Comparison of ENCODE assay signal across 9 mouse cellular contexts in the genomic region with DNA sequence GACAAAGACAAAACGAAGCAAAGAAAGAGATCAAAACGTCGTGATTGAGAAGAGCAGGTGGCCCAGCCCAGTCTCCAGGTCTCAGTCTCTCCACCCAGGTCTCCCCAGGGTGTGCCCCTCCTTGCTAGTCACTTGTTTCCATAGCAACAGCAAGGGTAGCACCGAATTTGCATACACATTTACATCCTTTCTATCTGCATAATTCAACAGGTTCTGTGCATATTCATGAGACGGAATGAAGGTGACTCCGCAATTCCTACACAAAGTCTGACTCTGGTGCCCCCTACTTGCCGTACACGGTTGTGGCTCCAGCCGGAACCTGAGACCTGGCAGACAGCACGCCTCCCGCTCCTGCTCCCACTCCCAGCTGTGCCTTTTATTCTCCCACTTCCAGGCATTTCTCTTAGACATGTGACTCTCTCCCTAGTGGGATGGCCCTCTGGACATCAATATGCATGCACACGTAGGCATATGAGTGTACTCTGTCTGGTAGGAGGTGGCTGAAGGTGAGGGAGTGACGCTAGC. TPM values are rescaled to one million over a fixed set of nuclear protein-coding genes. Genes with fewer than 3 reads are reported as not detected.
A peak's percentile ranks its signal among the peaks of the same experiment; 100 is the strongest.
DNase-seq lines count a peak whose midpoint lies in the region; ATAC-seq and TF ChIP-seq lines count a peak whose summit lies in the region.
"Had no signal": no experiment of that assay in that cellular context is flagged by ENCODE, and none has a peak within 500 bp of the region (broad histone marks: within the 10 kb centered on the region; RNA-seq: fewer than 3 reads in every experiment).

No protein-coding gene starts in this region.

- no peak overlapping the region for H3K9ac ChIP-seq in ES-Bruce4 (ENCODE audit: low read depth, poor library complexity, severe bottlenecking)
- H3K9ac ChIP-seq in embryonic facial prominence, embryonic 13.5 days, result no peak overlapping the region
- H3K9ac ChIP-seq in heart, embryonic 14.5 days (ENCODE audit: low read length), result no peak overlapping the region
- H3K9ac ChIP-seq in kidney, postnatal 0 days (ENCODE audit: low read depth, low read length), result no peak overlapping the region
- H3K9ac ChIP-seq in liver, postnatal 0 days (replicated peaks), result no peak overlapping the region
- peak overlapping the region; percentile 2; the same call in 1 of the 2 replicates for H3K9ac ChIP-seq in neural tube, embryonic 13.5 days

- DNase-seq in adrenal gland, postnatal 36 days, result peak; percentile 64 to 72
- DNase-seq in kidney, postnatal 0 days (ENCODE audit: low spot score), result peak; percentile 89
- peak; percentile 63 for DNase-seq in liver, postnatal 0 days
- peak; percentile 81 for DNase-seq in thymus, postnatal 14 days

- peak overlapping the region; percentile 29 for H3K4me2 ChIP-seq in embryonic facial prominence, embryonic 13.5 days
- peak overlapping the region; percentile 41 for H3K4me2 ChIP-seq in heart, embryonic 14.5 days (ENCODE audit: low read length)
- H3K4me2 ChIP-seq in kidney, postnatal 0 days (ENCODE audit: low read length), result 0 out of 2 replicates have a peak overlapping the region, but pooled peaks have one; percentile 17
- no peak overlapping the region for H3K4me2 ChIP-seq in liver, postnatal 0 days (ENCODE audit: low read depth, low read length)
- H3K4me2 ChIP-seq in neural tube, embryonic 13.5 days, result peak overlapping the region; percentile 39

- WGBS in embryonic facial prominence, embryonic 13.5 days, result 3% methylated on average over 13 of the region's 13 CpGs
- WGBS in heart, embryonic 14.5 days, result 3% methylated on average over 13 of the region's 13 CpGs
- 2% methylated on average over 13 of the region's 13 CpGs for WGBS in kidney, postnatal 0 days
- WGBS in liver, postnatal 0 days (ENCODE audit: insufficient replicate concordance), result 5% methylated on average over 13 of the region's 13 CpGs
- under 1% methylated on average over 13 of the region's 13 CpGs for WGBS in neural tube, embryonic 13.5 days

- no peak overlapping the region for H3K4me3 ChIP-seq in ES-Bruce4 (ENCODE audit: low read depth, low read length)
- 0 out of 2 replicates have a peak overlapping the region, but pooled peaks have one; percentile 6 for H3K4me3 ChIP-seq in embryonic facial prominence, embryonic 13.5 days
- H3K4me3 ChIP-seq in heart, embryonic 14.5 days (ENCODE audit: control insufficient read depth in 1 of 2, insufficient read depth in 1 of 2, low read depth in 1 of 2, low read length in 2 of 2), result no peak overlapping the region
- H3K4me3 ChIP-seq in kidney, postnatal 0 days (replicated peaks; ENCODE audit: low read depth, low read length), result no peak overlapping the region
- no peak overlapping the region for H3K4me3 ChIP-seq in liver, postnatal 0 days (ENCODE audit: low read depth, low read length)
- H3K4me3 ChIP-seq in neural tube, embryonic 13.5 days, result no peak overlapping the region

- H3K9me3 ChIP-seq in ES-Bruce4 (replicated peaks; ENCODE audit: control insufficient read depth, insufficient read depth, low read length, poor library complexity, severe bottlenecking), result no peaks in the 10 kb centered on the region
- H3K9me3 ChIP-seq in embryonic facial prominence, embryonic 13.5 days, result no peaks in the 10 kb centered on the region
- no peaks in the 10 kb centered on the region for H3K9me3 ChIP-seq in heart, embryonic 14.5 days (ENCODE audit: control insufficient read depth, low read length)
- H3K9me3 ChIP-seq in kidney, postnatal 0 days (replicated peaks; ENCODE audit: low read length), result no peaks in the 10 kb centered on the region
- no peaks in the 10 kb centered on the region for H3K9me3 ChIP-seq in liver, postnatal 0 days (ENCODE audit: low read length)
- no peaks in the 10 kb centered on the region for H3K9me3 ChIP-seq in neural tube, embryonic 13.5 days

- no peaks in the 10 kb centered on the region for H3K27me3 ChIP-seq in ES-Bruce4 (ENCODE audit: control insufficient read depth, insufficient read depth, low read length, poor library complexity, severe bottlenecking)
- H3K27me3 ChIP-seq in embryonic facial prominence, embryonic 13.5 days, result peaks cover 9% of the 10 kb centered on the region
- H3K27me3 ChIP-seq in heart, embryonic 14.5 days (ENCODE audit: control insufficient read depth, insufficient read depth, low read length), result peaks cover 11% of the 10 kb centered on the region
- peaks cover 3% of the 10 kb centered on the region; the same call in 1 of the 2 replicates for H3K27me3 ChIP-seq in kidney, postnatal 0 days (ENCODE audit: insufficient read depth, low read length)
- H3K27me3 ChIP-seq in liver, postnatal 0 days (ENCODE audit: insufficient read depth, low read length), result peaks cover 21% of the 10 kb centered on the region
- H3K27me3 ChIP-seq in neural tube, embryonic 13.5 days, result peaks cover 10% of the 10 kb centered on the region; the same call in 1 of the 2 replicates

- TF ChIP-seq EP300 in ES-Bruce4 (IDR thresholded peaks at IDR 0.05; ENCODE audit: insufficient read depth, low read depth, low read length), result peak; percentile 44; the same call in 1 of the 2 replicates
- TF ChIP-seq EP300 in liver, postnatal 0 days (IDR thresholded peaks at IDR 0.05; ENCODE audit: low read depth), result no peak

- TF ChIP-seq CTCF in ES-Bruce4 (IDR thresholded peaks at IDR 0.05; ENCODE audit: low read depth, low read length), result peak; percentile 83
- peak; percentile 80 for TF ChIP-seq CTCF in kidney, postnatal 0 days (IDR thresholded peaks at IDR 0.05; ENCODE audit: low read depth)
- TF ChIP-seq CTCF in liver, postnatal 0 days (IDR thresholded peaks at IDR 0.05; ENCODE audit: low read depth), result peak; percentile 68

- 0 out of 2 replicates have a peak, but pooled peaks cover 3% of the 10 kb centered on the region for H3K36me3 ChIP-seq in ES-Bruce4 (ENCODE audit: control insufficient read depth, insufficient read depth, low read length, poor library complexity, severe bottlenecking)
- peaks cover 4% of the 10 kb centered on the region; the same call in 1 of the 2 replicates for H3K36me3 ChIP-seq in embryonic facial prominence, embryonic 13.5 days
- peaks cover 13% of the 10 kb centered on the region for H3K36me3 ChIP-seq in heart, embryonic 14.5 days (ENCODE audit: control insufficient read depth, insufficient read depth, low read length)
- no peaks in the 10 kb centered on the region for H3K36me3 ChIP-seq in kidney, postnatal 0 days (ENCODE audit: insufficient read depth, low read length)
- H3K36me3 ChIP-seq in liver, postnatal 0 days (replicated peaks; ENCODE audit: insufficient read depth, low read length), result no peaks in the 10 kb centered on the region
- peaks cover 9% of the 10 kb centered on the region; the same call in 1 of the 2 replicates for H3K36me3 ChIP-seq in neural tube, embryonic 13.5 days

- no peak overlapping the region for H3K27ac ChIP-seq in ES-Bruce4 (ENCODE audit: insufficient read depth, low read length)
- H3K27ac ChIP-seq in embryonic facial prominence, embryonic 13.5 days, result no peak overlapping the region; the same call in 1 of the 2 replicates
- no peak overlapping the region for H3K27ac ChIP-seq in heart, embryonic 14.5 days (replicated peaks in 1 of 2; ENCODE audit: control insufficient read depth in 1 of 2, insufficient read depth in 1 of 2, low read depth in 2 of 2, low read length in 2 of 2)
- H3K27ac ChIP-seq in kidney, postnatal 0 days, result no peak overlapping the region
- H3K27ac ChIP-seq in liver, postnatal 0 days (ENCODE audit: low read depth), result no peak overlapping the region
- H3K27ac ChIP-seq in neural tube, embryonic 13.5 days (replicated peaks), result peak overlapping the region; percentile 57; the same call in 1 of the 2 replicates

- no peak for TF ChIP-seq POLR2A in ES-Bruce4 (IDR thresholded peaks at IDR 0.05; ENCODE audit: insufficient read depth, low read length)

- peaks cover 7% of the 10 kb centered on the region for H3K4me1 ChIP-seq in ES-Bruce4 (ENCODE audit: control insufficient read depth, insufficient read depth, low read length)
- H3K4me1 ChIP-seq in embryonic facial prominence, embryonic 13.5 days, result peaks cover 52% of the 10 kb centered on the region
- H3K4me1 ChIP-seq in heart, embryonic 14.5 days (ENCODE audit: control insufficient read depth in 2 of 2, insufficient read depth in 2 of 2, low read length in 2 of 2), result peaks cover 12 to 22% of the 10 kb centered on the region in 2 experiments
- H3K4me1 ChIP-seq in kidney, postnatal 0 days (replicated peaks; ENCODE audit: insufficient read depth, low read length), result peaks cover 8% of the 10 kb centered on the region
- H3K4me1 ChIP-seq in liver, postnatal 0 days (ENCODE audit: insufficient read depth), result peaks cover 3% of the 10 kb centered on the region
- peaks cover 50% of the 10 kb centered on the region for H3K4me1 ChIP-seq in neural tube, embryonic 13.5 days (replicated peaks)

- 0 out of 2 replicates have a peak, but pooled peaks have one; percentile 30 for ATAC-seq in embryonic facial prominence, embryonic 13.5 days (ENCODE audit: insufficient number of reproducible peaks, insufficient read depth, low FRiP score, low TSS enrichment, low read depth)
- no peak; the same call in 1 of the 2 replicates for ATAC-seq in heart, embryonic 14.5 days (ENCODE audit: insufficient number of reproducible peaks, insufficient read depth, low FRiP score, low read depth)
- ATAC-seq in kidney, postnatal 0 days (replicated peaks; ENCODE audit: low FRiP score, low read depth), result peak; percentile 71
- ATAC-seq in liver, postnatal 0 days, result peak; percentile 50; the same call in 1 of the 2 replicates
- ATAC-seq in neural tube, embryonic 13.5 days (ENCODE audit: low read depth), result peak; percentile 71

RNA-seq across cellular contexts. Expression of a gene that starts 6.3 kb away (rescaled TPM):
- polyA plus RNA-seq in ES-Bruce4 (2011; ENCODE audit: insufficient read depth, insufficient read length, low read depth, missing spikeins), result 23.5 and 23.8 TPM in 2 replicates
- 10 to 100 TPM; 39.2 to 42.6 TPM for total RNA-seq in adrenal gland, postnatal 36 days (2021)
- polyA plus RNA-seq in embryonic facial prominence, embryonic 13.5 days (2015; fragmentation: Nextera tagmentation; extraction: Ambion mirVana), result 84.5 and 93.3 TPM in 2 replicates
- polyA plus RNA-seq in heart, embryonic 14.5 days (2014; fragmentation: Nextera tagmentation; extraction: Ambion mirVana), result 47.1 and 48.6 TPM in 2 replicates
- polyA plus RNA-seq in kidney, postnatal 0 days (2015; fragmentation: Nextera tagmentation; extraction: Ambion mirVana), result 63.3 and 65.2 TPM in 2 replicates
- polyA plus RNA-seq in liver, postnatal 0 days (2015; fragmentation: Nextera tagmentation; extraction: Ambion mirVana), result 30.9 and 31.7 TPM in 2 replicates
- polyA plus RNA-seq in neural tube, embryonic 13.5 days (2015; fragmentation: Nextera tagmentation; extraction: Ambion mirVana), result 62.6 and 63.4 TPM in 2 replicates

RNA-seq across cellular contexts. Expression of a gene that starts 7.3 kb away (rescaled TPM):
- polyA plus RNA-seq in ES-Bruce4 (2011; ENCODE audit: insufficient read depth, insufficient read length, low read depth, missing spikeins), result 4.5 and 4.7 TPM in 2 replicates
- total RNA-seq in adrenal gland, postnatal 36 days (2021), result 10 to 100 TPM; 79.1 to 85.0 TPM
- polyA plus RNA-seq in embryonic facial prominence, embryonic 13.5 days (2015; fragmentation: Nextera tagmentation; extraction: Ambion mirVana), result 427 and 512 TPM in 2 replicates
- polyA plus RNA-seq in heart, embryonic 14.5 days (2014; fragmentation: Nextera tagmentation; extraction: Ambion mirVana), result 120 and 136 TPM in 2 replicates
- polyA plus RNA-seq in kidney, postnatal 0 days (2015; fragmentation: Nextera tagmentation; extraction: Ambion mirVana), result 157 and 159 TPM in 2 replicates
- polyA plus RNA-seq in liver, postnatal 0 days (2015; fragmentation: Nextera tagmentation; extraction: Ambion mirVana), result 28.5 and 33.2 TPM in 2 replicates
- 53.6 and 60.2 TPM in 2 replicates for polyA plus RNA-seq in neural tube, embryonic 13.5 days (2015; fragmentation: Nextera tagmentation; extraction: Ambion mirVana)

RNA-seq across cellular contexts. Expression of a gene that starts 10.2 kb away (rescaled TPM):
- polyA plus RNA-seq in ES-Bruce4 (2011; ENCODE audit: insufficient read depth, insufficient read length, low read depth, missing spikeins), result 23.9 and 27.1 TPM in 2 replicates
- total RNA-seq in adrenal gland, postnatal 36 days (2021), result 10 to 100 TPM; 39.3 to 40.3 TPM
- polyA plus RNA-seq in embryonic facial prominence, embryonic 13.5 days (2015; fragmentation: Nextera tagmentation; extraction: Ambion mirVana), result 11.2 and 16.3 TPM in 2 replicates
- polyA plus RNA-seq in heart, embryonic 14.5 days (2014; fragmentation: Nextera tagmentation; extraction: Ambion mirVana), result 1.2 and 2.8 TPM in 2 replicates
- 8.6 and 8.7 TPM in 2 replicates for polyA plus RNA-seq in kidney, postnatal 0 days (2015; fragmentation: Nextera tagmentation; extraction: Ambion mirVana)
- polyA plus RNA-seq in liver, postnatal 0 days (2015; fragmentation: Nextera tagmentation; extraction: Ambion mirVana), result 0.12 and 0.29 TPM in 2 replicates
- polyA plus RNA-seq in neural tube, embryonic 13.5 days (2015; fragmentation: Nextera tagmentation; extraction: Ambion mirVana), result 28.9 and 29.7 TPM in 2 replicates

RNA-seq across cellular contexts. Expression of a gene that starts 15.9 kb away (rescaled TPM):
- 65.1 and 67.6 TPM in 2 replicates for polyA plus RNA-seq in ES-Bruce4 (2011; ENCODE audit: insufficient read depth, insufficient read length, low read depth, missing spikeins)
- 100 to 1,000 TPM; 103 to 123 TPM for total RNA-seq in adrenal gland, postnatal 36 days (2021)
- polyA plus RNA-seq in embryonic facial prominence, embryonic 13.5 days (2015; fragmentation: Nextera tagmentation; extraction: Ambion mirVana), result 123 and 128 TPM in 2 replicates
- polyA plus RNA-seq in heart, embryonic 14.5 days (2014; fragmentation: Nextera tagmentation; extraction: Ambion mirVana), result 122 and 134 TPM in 2 replicates
- 152 and 154 TPM in 2 replicates for polyA plus RNA-seq in kidney, postnatal 0 days (2015; fragmentation: Nextera tagmentation; extraction: Ambion mirVana)
- polyA plus RNA-seq in liver, postnatal 0 days (2015; fragmentation: Nextera tagmentation; extraction: Ambion mirVana), result 64.0 and 65.2 TPM in 2 replicates
- polyA plus RNA-seq in neural tube, embryonic 13.5 days (2015; fragmentation: Nextera tagmentation; extraction: Ambion mirVana), result 278 and 317 TPM in 2 replicates

RNA-seq across cellular contexts. Expression of a gene that starts 23.9 kb away (rescaled TPM):
- polyA plus RNA-seq in ES-Bruce4 (2011; ENCODE audit: insufficient read depth, insufficient read length, low read depth, missing spikeins), result 0.64 and 0.69 TPM in 2 replicates
- total RNA-seq in adrenal gland, postnatal 36 days (2021), result not detected
- polyA plus RNA-seq in embryonic facial prominence, embryonic 13.5 days (2015; fragmentation: Nextera tagmentation; extraction: Ambion mirVana), result 0.15 and 0.20 TPM in 2 replicates
- not detected in 2 replicates for polyA plus RNA-seq in heart, embryonic 14.5 days (2014; fragmentation: Nextera tagmentation; extraction: Ambion mirVana)
- polyA plus RNA-seq in kidney, postnatal 0 days (2015; fragmentation: Nextera tagmentation; extraction: Ambion mirVana), result 0.08 and 0.14 TPM in 2 replicates
- not detected in 2 replicates for polyA plus RNA-seq in liver, postnatal 0 days (2015; fragmentation: Nextera tagmentation; extraction: Ambion mirVana)
- polyA plus RNA-seq in neural tube, embryonic 13.5 days (2015; fragmentation: Nextera tagmentation; extraction: Ambion mirVana), result 1.6 and 2.2 TPM in 2 replicates
- polyA plus RNA-seq: liver, embryonic 16.5 days had no signal
